Mouse (Mus musculus): ENCODE measurements around the gene B4galt4.
A peak's percentile ranks its signal among the peaks of the same experiment; 100 is the strongest.
"Not testable (repeated sequence)": the region's sequence is repeated elsewhere in the genome, so short reads cannot be mapped to it uniquely, and the experiment has no call there.

The B4galt4 gene

DNA sequence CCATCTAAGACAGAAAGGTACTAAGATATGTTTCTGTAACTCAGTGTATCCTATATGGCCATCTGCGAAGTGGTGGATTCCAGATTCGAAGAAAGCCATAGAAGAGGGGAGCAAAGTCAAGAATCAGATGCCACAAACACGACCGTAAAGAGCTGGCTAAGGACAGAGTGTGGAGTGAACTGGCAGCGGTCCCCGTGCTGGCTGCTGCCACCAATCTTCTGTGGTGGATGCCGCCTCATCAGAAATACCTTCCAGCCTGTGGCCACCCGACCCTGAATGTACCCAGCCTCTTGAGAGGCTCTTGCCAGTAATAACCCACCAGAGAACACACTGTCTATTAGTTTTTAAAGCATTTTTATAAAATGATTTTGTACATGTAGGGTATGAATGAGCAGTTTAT lies 26.3 kb downstream of the B4galt4 start:
- DNase-seq (ENCODE audit: low spot score) = no peak

DNA sequence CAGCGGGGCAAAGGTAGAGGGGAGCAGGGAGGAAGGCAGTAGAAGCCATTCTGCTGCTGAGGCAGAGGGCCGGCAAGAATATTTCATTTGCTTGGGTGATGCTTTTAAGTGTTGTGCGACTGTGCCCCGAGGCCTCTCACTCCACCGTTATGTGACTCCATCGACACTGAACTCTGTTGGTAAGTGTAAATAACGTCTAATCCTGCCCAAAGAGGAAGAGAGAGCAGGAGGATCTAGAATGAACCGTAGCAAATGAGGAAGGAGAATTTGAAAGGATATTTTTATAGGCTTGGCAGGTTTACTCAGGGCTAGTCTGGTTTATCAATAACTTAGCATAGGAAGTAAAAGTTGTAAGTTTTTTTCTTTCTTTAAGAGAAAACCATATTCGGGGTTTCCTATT lies 27.5 kb downstream of the B4galt4 start:
- DNase-seq (ENCODE audit: low spot score) = no peak

DNA sequence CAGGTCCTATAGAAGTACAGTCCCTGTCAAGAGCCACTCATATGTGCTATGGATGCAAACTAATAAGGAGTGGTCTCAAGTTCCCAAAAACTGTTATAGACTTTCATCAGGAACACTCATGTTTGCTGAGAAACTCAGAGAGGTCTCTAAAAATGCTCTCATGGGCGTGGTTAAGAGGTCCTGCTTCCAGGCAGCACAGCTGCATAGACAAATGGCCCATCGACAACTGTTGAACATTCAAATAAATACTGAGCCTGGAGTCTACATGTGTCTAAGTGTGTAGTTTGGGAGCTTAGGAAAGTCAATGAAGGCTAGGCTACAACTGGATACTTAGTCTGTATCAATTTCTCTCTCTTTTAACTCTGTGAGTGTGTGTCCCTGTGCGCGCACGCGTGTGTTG lies 29.1 kb downstream of the B4galt4 start:
- DNase-seq (ENCODE audit: low spot score) = no peak

DNA sequence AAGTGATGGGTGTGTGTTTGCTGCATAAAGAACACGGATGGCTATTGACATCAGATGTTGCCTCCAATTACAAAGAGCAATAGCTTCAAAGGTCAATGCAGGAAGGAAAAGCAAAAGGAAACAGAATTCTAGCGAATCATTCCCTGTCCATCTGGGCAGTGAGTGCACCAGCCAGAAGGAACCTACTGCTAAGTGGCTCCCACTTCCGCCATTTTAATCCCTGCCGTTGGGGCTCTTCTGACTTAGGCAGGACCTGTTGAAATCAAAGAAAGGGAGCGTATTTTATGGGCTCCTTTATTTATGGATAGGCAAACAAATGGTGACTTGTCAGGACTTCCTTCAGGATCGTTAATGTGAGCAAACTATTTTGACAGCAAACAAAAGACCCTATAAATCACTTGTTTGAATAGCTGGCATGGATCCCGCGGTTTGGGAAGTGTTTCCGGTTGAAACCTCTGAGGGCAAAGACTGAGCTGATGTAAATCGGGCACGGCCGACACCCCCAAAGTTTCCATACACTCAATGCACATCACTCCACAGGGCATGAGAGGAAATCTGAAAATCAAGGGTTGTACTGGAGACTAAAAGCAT lies 30.9 kb downstream of the B4galt4 start:
- peak; percentile 28 for DNase-seq (ENCODE audit: low spot score)

DNA sequence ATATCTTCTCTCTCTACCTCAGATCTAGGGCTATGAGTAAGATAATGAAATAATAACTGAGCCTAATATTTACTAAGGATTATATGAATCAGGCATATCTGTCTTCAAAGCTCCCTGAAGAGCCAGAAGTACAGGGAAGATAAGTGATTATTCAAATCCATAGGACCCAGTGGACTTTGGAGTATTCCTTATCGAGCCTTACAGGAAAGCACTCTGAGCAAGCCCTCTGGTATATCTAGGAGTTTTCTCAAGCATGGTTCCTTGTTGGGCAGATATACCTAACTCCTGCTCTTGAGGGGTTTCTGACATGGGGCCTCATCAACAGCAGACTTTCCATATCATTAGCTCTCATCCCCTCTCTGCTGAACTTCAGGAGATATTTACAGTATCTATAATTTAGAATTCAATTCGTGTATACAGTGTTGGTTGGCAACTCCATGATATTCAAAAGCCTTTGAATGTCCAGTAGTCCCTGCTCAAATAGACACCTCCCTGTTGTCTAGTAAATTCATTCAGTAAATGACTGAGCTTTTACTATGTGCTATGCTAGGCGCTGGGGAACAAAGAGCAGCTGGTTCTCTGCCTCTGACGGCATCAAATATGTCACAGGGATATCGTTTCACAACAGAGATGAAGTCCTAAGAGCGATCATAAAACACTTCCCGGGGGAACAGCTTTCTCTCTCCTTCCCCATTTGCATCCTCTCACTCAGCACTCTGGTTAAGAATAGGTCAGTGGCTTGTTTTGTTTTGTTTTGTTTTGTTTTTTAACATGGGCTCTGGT lies 33.1 kb downstream of the B4galt4 start:
- no peak for DNase-seq (ENCODE audit: low spot score)

DNA sequence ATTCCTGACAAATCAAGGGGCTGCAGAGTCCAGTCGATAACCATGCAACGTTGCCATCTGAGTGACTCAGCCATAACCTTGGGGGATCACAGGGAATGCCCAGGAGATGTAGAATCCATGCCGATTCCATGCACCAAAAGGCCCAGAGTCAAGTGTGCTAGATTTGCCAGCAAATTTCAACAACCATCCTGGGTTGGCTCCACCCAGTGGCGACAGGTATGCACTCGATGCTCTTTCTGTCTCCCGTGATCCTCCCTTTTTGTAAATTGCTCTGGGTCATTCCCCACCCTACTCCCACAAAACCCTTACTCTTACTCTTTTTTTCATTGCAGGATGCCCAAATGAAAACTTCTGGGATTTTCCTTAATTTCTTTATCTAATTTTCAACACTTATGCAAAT lies 34.3 kb downstream of the B4galt4 start:
- DNase-seq (ENCODE audit: low spot score) = no peak

DNA sequence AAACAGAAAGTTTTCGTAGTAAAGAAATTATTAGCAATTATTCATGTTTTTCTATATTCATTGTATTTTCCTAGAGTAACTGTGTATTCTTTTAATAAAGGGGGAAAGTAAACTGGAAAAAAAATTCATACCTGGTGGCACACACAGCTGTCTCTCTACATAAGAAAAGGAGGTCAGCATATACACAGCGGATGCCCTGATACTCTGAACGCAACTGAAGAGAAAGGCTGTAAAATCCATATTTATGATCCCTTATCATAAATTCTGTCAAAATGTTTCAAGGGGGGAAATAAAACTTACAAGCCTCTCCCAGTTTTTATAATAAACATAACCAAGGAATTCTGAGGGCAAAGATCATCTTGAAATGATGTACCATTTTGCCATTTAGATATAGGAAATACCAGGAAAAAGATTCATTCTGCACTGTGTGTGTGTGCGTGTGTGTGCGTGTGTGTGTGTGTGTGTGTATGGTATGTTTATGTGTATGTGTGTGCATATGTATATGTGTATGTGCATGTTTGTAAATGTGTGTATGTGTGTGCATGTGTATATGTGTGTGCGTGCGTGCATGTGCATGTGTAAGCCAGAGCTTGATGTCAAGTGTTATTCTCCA lies 39.0 kb downstream of the B4galt4 start:
- no peak for DNase-seq (ENCODE audit: low spot score)

DNA sequence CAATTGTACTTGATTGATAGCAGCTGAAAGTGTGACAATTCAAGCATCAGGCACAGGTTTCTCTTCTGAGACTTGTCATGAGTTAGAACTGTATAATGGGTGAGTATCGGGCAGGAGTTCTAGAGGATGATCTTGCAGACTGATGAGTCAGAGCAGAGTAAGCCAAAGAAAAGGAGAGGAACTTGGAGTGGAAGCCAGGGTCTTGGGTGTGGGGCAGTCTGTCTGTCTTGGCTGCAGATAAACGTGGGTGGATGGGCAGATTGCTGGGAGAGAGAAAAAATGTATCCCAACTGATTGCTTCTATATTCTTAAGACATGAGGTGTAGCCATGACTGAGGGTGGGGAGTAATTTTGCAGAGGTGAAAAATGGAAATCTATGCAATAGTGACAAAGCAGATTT lies 39.9 kb downstream of the B4galt4 start:
- DNase-seq (ENCODE audit: low spot score) = no peak

DNA sequence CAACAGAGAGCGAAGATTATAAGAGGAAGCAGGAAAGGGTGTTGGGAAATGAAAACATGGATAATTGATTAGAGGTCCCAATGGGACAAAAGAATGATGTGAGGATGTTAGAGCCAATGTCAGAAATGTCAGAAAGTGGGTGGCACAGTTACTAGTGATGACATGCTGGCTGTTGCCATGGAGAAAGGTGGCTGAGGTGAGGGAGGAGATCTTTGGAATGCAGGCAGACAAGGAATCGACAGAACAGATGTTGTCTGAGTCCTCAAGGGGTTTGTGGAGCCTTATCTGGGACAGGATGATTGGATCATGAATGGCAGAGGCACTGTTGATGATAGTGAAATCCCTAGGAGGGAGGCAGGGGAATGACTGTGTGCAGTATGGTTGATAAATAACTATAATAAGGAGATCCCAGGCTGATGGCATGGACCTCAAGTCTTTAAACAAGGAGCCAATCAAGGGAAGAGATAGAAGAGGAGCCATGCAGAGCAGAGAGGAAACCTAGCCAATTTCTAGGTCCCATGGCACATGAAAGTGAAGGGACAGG lies 40.5 kb downstream of the B4galt4 start:
- DNase-seq (ENCODE audit: low spot score) = peak; percentile 23

DNA sequence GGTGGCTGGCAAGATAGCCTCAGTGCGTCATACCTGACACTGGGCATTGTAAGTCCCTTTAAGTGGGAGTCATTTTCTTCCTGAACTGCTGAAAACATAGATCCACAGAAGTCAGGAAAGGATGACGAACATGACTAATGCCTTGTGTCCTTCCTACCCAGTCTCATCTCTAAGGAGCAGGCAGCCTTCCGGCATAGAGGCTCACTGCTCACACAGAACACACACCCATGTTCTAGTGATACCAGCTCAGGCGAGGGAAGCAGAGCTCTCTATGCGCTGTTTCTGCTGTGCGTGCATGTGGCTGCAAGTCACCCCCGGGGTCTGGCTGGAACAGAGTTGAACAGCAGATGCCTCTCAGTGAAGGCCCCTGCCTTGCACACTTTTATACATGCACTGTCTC lies 43.2 kb downstream of the B4galt4 start:
- DNase-seq (ENCODE audit: low spot score) = no peak

DNA sequence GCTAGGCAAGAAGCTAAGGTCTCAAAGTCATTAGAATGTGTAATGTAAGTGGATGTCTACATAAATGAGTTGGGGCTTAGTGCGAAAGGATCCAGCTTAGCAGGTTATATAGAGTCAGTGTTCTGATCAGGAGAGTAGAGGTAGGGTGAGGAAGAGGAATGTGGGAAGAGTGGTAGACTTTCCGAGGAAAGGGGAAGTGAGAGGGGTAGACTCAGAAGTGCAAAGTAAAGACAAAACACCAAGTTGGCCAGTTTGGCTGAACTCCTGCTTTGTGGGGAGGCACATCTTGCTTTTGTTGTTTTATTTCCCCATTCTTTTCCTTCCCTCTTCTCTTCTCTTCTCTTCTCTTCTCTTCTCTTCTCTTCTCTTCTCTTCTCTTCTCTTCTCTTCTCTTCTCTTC lies 47.0 kb downstream of the B4galt4 start:
- DNase-seq (ENCODE audit: low spot score) = no peak

DNA sequence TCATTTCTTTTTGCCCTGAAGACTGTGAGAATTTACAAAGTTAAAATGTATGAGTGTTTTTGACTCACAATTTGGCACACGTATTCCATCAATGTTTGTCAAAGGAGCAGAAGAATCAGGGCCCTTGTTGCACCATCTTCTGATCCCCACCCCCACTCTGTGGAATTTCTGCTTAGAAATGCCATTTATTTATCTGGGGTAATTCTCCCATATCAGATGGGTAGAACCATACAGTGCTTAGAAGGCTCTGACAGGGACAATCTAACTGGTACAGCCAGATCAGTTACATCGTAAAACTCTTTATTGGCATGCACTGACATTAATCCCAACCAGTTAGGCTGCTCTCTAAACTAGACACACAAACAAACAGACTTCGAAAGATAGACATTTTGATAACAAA lies 47.9 kb downstream of the B4galt4 start:
- DNase-seq (ENCODE audit: low spot score) = no peak

DNA sequence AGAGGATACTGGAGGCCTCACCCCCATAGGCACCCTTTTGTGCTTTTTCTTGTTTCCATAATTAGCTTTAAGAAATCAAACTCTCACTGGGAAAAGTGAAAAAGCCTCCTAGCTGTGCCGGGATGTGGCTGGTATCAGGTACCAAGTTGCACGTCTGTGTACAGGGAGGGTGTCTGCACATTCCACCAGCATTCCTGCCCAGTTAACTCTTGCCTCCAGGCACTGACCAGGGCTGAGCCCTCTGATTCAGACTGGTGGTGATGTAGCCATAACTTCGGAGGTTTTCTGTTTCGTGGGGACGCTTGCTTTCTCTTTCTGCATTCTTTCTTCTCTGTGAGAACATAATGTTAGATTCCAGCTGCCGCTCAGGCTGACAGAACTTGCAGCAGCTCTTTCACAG lies 51.1 kb downstream of the B4galt4 start:
- DNase-seq (ENCODE audit: low spot score) = peak; percentile 36

DNA sequence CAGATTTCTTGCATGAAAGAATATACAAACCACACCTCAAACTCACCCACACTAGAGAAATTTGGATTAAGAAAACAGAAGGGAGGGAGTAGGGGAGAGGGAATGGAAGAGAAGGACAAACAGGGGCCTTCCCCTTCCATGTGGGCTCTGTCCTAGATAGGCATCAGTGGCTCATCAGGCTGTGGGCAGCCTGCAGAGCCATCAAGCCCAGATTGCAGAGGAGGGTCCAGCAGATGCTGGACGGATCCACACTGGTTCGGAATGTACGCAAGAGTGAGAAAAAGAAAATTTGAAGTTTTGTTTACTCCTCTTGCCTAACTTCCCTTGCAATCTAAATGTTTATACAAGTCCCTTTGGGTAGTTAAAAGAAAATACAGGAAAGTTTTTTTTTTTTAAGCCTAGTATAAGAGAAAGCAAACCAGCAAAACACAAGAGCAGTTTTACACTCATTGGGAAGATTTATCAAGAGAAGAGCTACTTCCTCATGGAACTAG lies 56.9 kb downstream of the B4galt4 start:
- no peak for DNase-seq (ENCODE audit: low spot score)

DNA sequence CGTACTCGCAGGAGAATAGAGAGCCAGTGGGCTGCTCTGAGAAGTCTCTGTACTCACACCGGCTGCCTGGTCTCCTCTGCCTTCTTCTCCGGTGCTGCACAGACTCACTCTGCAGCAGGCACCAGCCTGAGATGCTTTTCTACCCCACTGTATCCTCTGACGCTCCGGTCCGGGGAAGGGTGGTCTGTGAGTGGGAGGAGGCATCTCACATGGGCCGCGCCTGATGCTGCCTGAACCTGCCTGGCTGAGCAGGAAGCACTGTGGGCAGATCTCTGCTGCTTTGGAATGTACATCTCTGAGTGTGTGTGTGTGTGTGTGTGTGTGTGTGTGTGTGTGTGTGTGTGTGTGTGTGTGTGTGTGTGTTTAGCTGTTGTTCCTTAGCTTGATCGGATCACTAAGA lies 58.0 kb downstream of the B4galt4 start, which contains the start of gene Upk1b:
Gene Upk1b, minus strand, starts transcription at position 238 of the 400 bp plus-strand sequence.
- DNase-seq (ENCODE audit: low spot score) = peak; percentile 61

DNA sequence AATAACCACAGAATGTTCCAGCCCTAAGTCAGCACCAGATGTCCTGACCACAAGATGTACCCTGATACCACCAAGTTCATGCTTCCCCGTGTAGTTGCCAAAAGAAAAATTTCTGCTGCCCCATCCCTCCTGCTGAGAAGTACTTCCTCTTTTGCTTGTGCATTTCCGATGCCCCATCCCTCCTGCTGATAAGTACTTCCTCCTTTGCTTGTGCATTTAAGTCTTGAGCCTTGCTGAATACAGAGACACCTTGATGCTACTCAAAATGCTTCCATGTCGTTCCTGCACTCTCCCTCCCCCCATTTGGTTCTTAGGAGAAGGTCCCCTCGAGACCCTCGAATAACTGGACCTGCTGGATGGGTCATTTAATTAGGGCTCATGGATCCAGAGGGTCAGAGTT lies 65.7 kb downstream of the B4galt4 start:
- not testable (repeated sequence) for DNase-seq (ENCODE audit: low spot score)

DNA sequence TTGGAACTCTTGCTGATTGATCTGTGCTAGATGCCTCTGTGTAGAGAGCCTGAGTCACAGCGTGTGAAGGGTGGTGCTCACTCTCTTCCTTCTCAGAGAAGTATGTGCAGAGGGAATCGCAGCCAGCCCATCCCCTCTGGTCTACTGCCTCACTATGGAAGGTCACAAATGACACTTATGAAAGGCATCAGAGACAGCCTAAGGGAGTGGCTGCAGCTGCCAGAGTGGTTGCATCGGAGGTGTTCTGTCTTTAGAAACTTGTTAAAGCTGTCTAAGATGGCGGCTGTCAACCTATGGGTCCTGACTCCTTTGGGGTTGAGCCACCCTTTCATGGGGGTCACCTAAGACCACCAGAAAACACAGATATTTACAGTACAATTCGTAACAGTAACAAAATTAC lies 68.1 kb downstream of the B4galt4 start:
- DNase-seq (ENCODE audit: low spot score) = no peak

DNA sequence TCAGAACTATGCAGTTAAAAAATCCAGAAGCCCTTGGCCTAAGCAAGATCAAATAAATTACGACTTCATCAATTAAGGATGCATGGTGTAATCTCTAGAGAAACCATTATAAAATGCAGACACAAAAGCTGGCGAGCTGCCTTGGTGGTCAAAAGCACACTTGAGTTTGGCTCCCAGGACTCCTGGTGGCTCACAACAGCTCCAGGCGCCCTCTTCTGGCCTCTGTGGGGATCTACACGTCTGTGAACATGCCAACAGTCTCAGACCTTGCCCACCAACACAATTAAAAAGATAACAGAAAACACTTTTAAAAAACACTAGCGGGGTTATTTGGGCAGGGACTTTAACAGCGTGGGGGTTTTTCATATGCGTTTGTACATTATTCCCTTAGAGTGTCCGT lies 70.5 kb downstream of the B4galt4 start:
- DNase-seq (ENCODE audit: low spot score) = peak; percentile 84
